Mouse (Mus musculus) erythroblast, embryonic 14.5 days (primary cell): Measurements from ENCODE around the gene Syn2.

Experiments used
- GATA1 ChIP-seq: IDR thresholded peaks from 2 replicates; pipeline ENCODE4 v1.6.1; 2012; ENCODE audit warnings: low read length, inconsistent platforms, mixed read lengths
- TAL1 ChIP-seq: IDR thresholded peaks from 3 replicates; pipeline ENCODE4 v1.6.1; 2012; ENCODE audit warnings: low read length, inconsistent platforms, mixed read lengths

- no peak for TF ChIP-seq GATA1
- TF ChIP-seq TAL1, result no peak
Observed at GRCm38 (mm10) chr6:115266791-115267190, 132.1 kb downstream of the Syn2 start.
